Mouse (Mus musculus): ENCODE data around the gene Olfr1357. TPM values are rescaled to one million over a fixed set of nuclear protein-coding genes. Genes with fewer than 3 reads are reported as not detected.

Gene Olfr1357
- total RNA-seq, 2 experiments from 2014 or later, result not detected

DNA sequence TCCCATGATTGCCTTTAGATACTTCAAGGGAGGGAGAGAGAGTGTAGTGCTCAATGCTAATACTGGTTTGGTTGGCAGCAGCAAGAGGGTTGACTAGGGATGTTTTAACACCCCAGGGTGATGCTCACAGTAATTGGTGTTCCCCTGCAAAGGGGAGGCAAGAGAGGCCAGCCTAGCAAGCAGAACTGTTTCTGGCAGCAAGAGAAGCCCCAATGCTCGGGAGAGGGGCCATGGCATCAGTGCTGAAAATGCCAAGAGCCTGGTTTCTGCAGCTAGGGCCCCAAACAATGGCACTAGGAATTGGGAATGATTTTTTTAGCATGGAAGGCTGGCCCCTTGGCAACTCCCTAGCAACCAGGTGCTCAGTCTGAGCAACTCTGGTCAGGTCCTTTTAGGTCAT is 32.9 kb downstream of the Olfr1357 start:
- DNase-seq (ENCODE audit: extremely low spot score in 1 of 2, low spot score in 2 of 2), result no peak
- intact Hi-C loops (cut with DNase I), result no loop called here

DNA sequence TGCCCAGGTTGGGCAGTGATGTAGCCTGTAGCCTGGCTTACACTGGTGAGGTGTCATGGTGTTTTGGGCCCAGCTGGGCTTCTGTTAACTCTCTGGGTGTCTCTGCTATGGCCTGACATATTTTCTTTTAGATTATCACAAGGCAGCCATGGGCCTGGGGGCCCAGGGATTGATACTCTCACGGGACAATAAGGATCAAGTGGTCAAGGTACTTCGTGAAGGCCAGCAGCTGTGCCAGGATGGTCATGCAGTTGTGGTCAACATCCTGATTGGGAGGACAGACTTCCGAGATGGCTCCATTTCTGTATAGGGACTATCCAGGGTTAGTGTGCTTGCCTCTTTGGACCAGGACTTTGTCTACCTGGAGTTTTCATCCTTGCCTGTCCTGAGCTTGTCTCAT is 33.9 kb downstream of the Olfr1357 start:
- DNase-seq (ENCODE audit: extremely low spot score in 1 of 2, low spot score in 2 of 2), result no peak
- intact Hi-C loops (cut with DNase I), result no loop called here

DNA sequence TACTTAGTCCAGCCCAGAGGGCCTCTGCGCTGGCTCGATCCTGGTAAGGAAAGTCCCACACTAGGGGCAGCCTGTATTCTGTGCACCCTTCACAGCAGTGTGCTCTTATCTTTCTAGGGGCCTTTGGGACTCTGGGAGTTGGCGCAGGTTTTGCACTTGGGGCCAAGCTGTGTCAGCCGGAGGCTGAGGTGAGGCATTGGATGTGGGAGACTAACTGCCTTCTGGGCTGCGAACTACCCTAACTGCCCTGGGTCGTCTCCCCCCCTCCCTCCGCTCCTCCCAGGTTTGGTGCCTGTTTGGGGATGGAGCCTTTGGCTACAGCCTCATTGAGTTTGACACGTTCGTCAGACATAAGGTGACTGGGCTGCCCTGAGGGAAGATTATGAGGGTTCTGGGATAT is 34.5 kb downstream of the Olfr1357 start:
- intact Hi-C loops (cut with DNase I), result no loop called here
- DNase-seq (ENCODE audit: extremely low spot score in 1 of 2, low spot score in 2 of 2), result no peak

DNA sequence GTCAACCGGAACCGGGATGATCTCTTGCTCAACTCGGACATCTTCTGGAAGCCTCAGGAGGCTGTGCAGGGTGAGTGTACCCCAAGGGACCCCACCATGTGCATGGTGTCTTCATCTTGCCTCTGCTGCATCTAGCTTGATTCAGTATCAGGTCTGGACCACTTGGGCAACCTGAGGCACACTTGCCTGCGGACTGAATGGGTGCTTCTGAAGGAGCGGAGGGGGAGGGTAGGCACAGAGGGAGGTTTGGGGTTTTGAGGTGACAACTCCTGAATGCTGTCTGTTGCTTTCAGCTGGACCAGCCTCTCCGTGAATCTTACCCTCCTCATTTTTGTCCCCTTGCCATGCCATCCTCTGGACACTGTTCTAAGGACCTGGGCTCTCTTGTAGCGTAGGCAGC is 36.8 kb downstream of the Olfr1357 start:
- DNase-seq (ENCODE audit: extremely low spot score in 1 of 2, low spot score in 2 of 2), result no peak
- intact Hi-C loops (cut with DNase I), result no loop called here

DNA sequence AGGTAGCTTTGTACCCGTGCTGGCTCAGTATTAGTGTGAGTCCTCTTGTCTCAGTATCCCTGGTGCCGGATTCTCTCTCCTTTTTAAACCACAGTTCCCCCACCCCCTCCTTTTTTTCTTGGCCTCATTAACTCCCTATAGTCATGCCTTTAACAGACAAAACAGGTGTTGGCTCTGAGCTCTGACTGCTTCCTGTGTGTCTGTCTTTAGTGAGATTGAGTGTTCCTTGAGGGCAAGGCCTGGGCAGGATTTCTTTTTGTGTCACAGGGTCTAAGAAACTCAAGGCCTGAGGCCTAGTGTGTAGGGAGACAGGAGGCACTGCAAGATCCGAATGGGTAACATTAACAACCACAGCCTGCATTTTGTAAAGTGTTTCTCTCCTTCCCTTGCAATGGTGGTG is 39.7 kb downstream of the Olfr1357 start:
- no peak for DNase-seq (ENCODE audit: extremely low spot score in 1 of 2, low spot score in 2 of 2)
- intact Hi-C loops (cut with DNase I), result no loop called here

DNA sequence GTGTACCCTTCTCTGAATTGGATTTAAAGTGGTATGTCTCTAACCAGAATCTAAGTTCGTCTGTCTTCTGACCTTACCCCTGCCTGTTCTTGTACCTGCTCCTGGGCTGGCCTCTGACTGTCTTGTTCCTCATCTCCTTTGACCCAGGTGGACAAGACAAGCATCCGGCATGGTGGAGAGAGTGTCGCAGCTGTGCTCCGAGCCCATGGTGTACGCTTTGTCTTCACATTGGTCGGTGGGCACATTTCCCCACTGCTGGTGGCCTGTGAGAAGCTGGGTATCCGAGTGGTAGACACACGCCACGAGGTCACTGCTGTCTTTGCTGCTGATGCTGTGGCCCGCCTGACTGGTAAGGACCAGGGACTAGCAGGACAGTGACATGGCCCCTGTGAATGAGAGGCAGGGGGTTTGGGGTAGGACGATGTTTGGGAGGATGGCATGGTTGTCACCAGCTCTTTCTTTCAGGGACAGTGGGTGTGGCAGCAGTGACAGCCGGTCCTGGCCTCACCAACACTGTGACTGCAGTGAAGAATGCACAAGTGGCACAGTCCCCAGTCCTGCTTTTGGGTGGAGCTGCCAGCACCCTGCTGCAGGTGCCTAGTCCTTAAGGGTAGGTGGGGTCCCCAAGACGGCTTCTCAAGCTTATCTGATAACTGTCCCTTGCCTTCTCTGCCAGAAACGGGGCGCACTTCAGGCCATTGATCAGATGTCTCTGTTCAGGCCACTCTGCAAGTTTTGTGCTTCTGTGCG is 41.3 kb downstream of the Olfr1357 start:
- intact Hi-C loops (cut with DNase I), result no loop called here
- DNase-seq (ENCODE audit: extremely low spot score in 1 of 2, low spot score in 2 of 2), result no peak

DNA sequence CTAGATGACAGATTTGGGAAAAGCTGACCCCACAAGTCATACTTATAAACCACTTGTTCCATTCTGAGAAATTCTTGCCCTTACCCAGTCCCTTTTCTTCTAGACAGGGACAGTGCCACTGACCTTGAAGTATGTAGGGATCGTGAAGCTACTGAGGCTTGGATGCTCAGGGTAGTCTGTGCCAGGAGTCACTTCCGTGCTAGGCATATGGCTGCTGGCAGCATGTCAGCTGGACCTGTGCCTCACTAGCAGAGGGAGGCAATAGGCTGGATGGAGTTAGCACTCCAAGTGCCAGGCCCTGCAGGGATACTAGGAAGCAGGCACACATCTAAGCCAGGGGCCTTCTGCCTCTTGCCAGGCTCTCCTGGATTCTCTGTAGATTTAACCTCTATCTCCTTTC is 42.2 kb downstream of the Olfr1357 start:
- DNase-seq (ENCODE audit: extremely low spot score in 1 of 2, low spot score in 2 of 2), result peak in 1 of 2 experiments; percentile 63
- intact Hi-C loops (cut with DNase I), result no loop called here

DNA sequence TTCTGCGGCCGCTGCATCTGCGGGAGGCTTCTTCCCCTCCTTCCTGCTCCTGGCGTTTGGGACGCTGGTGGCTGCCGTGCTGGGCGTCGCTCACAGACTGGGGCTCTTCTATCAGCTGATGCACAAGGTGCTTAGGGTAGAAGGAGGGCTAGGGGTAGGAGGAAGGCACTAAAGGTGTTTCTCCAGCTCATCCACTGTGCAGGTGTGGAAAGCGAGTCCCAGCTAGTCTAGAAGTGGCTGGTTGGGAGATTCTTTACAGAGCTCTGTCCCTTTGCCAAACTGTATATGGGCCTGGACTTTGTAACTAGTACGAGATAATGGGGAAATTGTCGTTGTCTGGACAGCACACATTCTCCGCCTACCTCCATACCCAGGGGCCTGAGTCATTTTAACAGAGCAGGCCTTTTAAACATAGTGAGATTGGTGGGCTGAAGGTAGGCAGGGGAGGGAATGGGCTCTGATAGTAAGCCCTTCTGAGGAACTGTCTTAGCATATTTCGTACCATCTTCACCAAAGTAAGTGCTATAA is 42.7 kb downstream of the Olfr1357 start:
- intact Hi-C loops (cut with DNase I), result no loop called here
- DNase-seq (ENCODE audit: extremely low spot score in 1 of 2, low spot score in 2 of 2), result no peak

DNA sequence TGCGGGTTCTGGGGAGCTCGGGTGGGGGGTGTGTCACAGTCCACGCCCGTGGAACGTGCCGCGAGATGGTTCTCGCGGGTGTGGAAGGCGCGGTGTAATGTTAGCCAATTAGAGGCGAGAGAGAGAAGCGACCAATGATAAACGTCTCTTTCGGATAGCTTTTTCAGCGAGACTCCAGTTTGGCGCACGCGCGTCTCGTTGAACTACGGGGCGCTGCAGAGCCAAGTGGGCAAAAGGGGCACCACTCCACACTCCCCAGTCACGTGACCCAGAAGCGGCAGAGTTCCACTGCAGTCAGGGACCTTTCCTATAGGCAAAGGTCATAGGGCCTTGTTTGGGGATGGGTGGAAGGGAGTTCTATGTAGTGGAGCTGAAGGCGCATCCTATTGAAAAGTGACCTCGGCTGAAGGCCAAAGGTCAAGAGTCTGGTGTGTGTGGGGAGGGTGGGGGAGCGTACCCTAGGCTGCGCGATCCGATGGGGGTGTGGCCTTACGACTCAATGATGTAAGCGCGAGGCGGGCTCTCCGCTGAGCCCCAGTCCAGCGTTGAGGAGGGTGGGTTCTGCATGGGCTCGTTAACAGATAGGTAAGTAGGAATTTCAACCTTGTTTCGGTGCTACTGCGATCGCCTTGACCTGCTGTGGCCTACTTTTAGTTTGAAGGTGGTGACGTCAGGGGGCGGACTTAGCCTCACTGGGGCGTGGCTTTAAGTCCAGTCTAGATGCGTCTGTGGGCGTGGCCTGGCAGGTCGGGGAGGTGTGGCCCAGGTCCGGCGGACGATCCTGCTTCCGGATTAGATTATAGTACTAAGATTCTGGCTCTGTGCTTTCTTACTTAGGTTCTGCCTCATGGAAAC is 43.4 kb downstream of the Olfr1357 start, which contains the start of gene Ilvbl:
Gene Ilvbl (plus strand): TSS at position 97 of the 855 bp plus-strand sequence.
- intact Hi-C loops (cut with DNase I), result no loop called here
- peak; percentile 90 to 96 for DNase-seq (ENCODE audit: extremely low spot score in 1 of 2, low spot score in 2 of 2)

DNA sequence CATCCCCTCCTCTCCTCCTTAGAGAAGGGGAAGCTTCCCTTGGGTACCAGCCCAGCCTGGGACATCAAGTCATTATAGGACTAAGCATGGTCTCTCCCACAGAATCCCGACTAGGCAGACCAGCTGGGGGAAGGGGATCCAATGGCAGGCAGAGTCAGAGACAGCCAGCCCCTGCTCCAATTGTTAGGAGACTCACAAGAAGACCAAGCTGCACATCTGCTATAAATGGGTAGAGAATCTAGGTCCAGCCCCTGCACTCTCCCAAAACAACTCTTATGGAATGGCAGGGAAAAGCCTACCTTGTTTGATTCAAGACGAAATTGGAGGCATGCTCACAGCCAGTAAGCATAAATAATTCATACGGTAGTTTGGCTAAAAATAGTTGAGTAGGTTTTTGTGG is 44.6 kb downstream of the Olfr1357 start:
- intact Hi-C loops (cut with DNase I), result no loop called here

DNA sequence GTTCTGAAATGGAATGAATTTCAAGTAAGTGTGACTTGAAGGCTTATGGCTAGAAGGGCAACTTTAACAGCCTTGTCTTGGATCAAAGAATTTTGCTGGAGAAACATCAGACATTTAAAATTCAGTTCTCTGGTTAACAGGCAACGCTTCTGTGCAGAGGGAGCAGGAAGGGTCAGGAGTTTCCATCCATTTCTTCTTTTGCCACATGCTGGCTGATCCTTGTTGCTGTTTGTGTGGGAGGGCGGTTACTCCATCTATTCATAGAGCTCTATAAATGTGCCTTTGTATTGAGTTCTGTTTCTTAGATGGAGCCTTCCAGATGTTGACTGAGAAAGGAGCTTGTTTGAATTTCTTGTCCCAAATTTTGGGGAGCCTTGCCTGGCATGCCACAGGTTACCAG is 47.0 kb downstream of the Olfr1357 start:
- no peak for DNase-seq (ENCODE audit: extremely low spot score in 1 of 2, low spot score in 2 of 2)
- intact Hi-C loops (cut with DNase I), result no loop called here

More for the DNA sequence above, 44.6 kb downstream of the Olfr1357 start:
- DNase-seq (ENCODE audit: extremely low spot score in 1 of 2, low spot score in 2 of 2), result no peak

DNA sequence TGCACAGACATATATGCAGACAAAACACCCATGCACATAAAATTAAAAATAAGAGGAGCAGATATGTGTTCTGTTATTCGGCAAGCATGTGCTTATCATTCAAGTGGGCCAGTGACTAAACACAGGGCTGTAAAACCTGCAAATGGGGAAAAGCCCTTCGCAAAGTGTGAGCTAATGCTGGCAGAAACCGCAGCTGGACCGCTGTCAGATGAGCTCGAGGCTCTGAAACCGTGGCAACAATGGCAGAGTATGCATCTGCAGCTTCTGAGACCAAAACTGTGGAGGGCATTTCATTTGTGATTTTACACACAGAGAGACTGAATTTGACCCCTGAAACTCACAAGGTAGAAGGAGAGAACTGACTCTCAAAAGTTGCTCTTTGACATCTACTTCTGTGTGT is 47.5 kb downstream of the Olfr1357 start:
- intact Hi-C loops (cut with DNase I), result no loop called here
- DNase-seq (ENCODE audit: extremely low spot score in 1 of 2, low spot score in 2 of 2), result no peak

DNA sequence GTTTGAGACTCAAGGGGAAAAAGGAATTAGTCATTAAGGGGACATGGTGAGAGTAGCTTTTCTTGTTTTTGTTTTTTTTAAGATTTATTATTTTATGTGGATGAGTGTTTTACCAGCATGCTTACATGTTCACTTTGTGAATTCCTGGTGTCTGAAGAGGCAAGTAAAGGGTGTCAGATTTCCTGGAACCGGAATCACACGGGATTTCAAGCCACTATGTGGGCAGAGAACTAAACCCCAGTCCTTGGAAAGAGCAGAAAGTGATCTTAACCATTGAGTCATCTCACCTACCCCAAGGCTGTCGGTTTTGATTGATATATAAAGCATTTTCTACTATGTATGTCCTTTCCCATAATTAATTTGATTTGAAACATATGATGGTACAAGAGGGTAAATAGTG is 48.2 kb downstream of the Olfr1357 start:
- DNase-seq (ENCODE audit: extremely low spot score in 1 of 2, low spot score in 2 of 2), result no peak
- intact Hi-C loops (cut with DNase I), result no loop called here

DNA sequence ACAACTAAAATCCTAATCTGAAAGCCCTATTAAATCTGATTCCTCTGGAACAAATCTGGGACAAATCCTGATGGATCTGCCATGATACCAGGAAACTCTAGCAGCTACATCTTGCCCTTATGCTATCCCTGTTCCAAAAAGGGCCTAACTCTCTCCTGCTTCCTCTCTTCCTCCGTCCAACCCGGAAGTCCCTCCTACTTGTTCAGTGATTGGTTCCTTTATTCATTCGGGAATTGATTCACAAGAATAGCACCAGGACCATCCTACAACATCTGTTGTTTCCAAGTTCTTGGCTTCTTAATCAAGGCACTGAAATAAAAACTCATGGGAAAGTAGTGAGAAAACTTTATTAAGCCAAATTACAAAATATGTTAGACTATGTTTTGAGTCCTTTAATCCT is 48.7 kb downstream of the Olfr1357 start:
- DNase-seq (ENCODE audit: extremely low spot score in 1 of 2, low spot score in 2 of 2), result no peak
- intact Hi-C loops (cut with DNase I), result no loop called here

DNA sequence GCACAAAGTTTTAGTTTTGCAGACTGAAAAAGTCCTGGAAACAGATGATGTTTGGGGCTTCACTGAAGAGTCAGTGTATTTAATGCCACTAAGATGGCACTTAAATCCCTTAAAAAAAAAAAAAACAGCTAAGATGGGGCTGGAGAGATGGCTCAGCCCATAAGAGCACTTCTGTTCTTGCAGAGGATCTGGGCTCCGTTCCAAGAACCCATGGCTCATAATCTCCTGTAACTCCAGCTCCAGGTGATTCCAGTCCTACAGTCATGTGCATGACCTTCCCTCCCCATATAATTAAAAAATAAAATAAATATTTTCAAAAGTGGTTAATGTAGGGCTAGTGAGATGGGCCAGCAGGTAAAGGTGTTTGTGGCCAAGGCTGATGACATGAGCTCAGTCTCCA is 52.8 kb downstream of the Olfr1357 start:
- intact Hi-C loops (cut with DNase I), result no loop called here
- no peak for DNase-seq (ENCODE audit: extremely low spot score in 1 of 2, low spot score in 2 of 2)

Other genes with a start within 250 kb of the Olfr1357 start
- gene Rrp1, start 205.0 kb downstream of the Olfr1357 start, total RNA-seq (2021), result 100 to 1,000 TPM; 345 to 346 TPM
- 10 to 100 TPM; 33.8 to 37.4 TPM for gene Cstb, start 192.4 kb downstream of the Olfr1357 start, total RNA-seq (2021)
- gene Pdxk, start 153.1 kb downstream of the Olfr1357 start, total RNA-seq (2021), result 10 to 100 TPM; 65.2 to 67.6 TPM
- gene Olfr1358, start 100.6 kb downstream of the Olfr1357 start, total RNA-seq (2021), result not detected
- gene Ilvbl, start 43.7 kb downstream of the Olfr1357 start, total RNA-seq (2021), result 10 to 100 TPM; 19.2 to 21.9 TPM
- gene Syde1, start 26.1 kb downstream of the Olfr1357 start, total RNA-seq (2021), result 1 to 10 TPM; 3.9 TPM
- gene Casp14, start 100.2 kb upstream of the Olfr1357 start, total RNA-seq (2021), result not detected
- gene Ccdc105, start 135.0 kb upstream of the Olfr1357 start, total RNA-seq (2021), result under 1 TPM; 0.20 to 0.32 TPM
- 10 to 100 TPM; 17.3 to 18.4 TPM for gene Slc1a6, start 162.4 kb upstream of the Olfr1357 start, total RNA-seq (2021)
- gene Olfr1356, start 234.1 kb upstream of the Olfr1357 start, total RNA-seq (2021), result not detected